Mouse (Mus musculus) forebrain, postnatal 0 days (tissue): ENCODE results near the gene Ankrd12. TPM values are rescaled to one million over a fixed set of nuclear protein-coding genes. Genes with fewer than 3 reads are reported as not detected.

ENCODE experiments used
- ATAC-seq: fragments of 200-750 bp; cut with Nextera tagmentation; 2 replicates; pipeline ENCODE4 v1.8.0; 2017; ENCODE audit warnings: mild to moderate bottlenecking, moderate library complexity
- DNase-seq: peaks from one replicate; pipeline ENCODE4 v3.0.0-alpha.2; 2015
- H3K27ac ChIP-seq: fragments of 300-500 bp; sonication (generic); 2 replicates; pipeline ENCODE4 v1.5.1; 2014; ENCODE audit warnings: low read depth, mild to moderate bottlenecking, antibody characterized with exemption, low read length, moderate library complexity, mixed read lengths
- H3K27me3 ChIP-seq: fragments of 300-500 bp; sonication (generic); 2 replicates; pipeline ENCODE4 v1.6.1; 2014; ENCODE audit warnings: mild to moderate bottlenecking, low read length, mixed read lengths; ENCODE audit not compliant: insufficient read depth
- H3K36me3 ChIP-seq: fragments of 300-500 bp; sonication (generic); 2 replicates; pipeline ENCODE4 v1.6.1; 2014; ENCODE audit warnings: mild to moderate bottlenecking, moderate library complexity; ENCODE audit not compliant: insufficient read depth
- H3K4me1 ChIP-seq: fragments of 300-500 bp; sonication (generic); 2 replicates; pipeline ENCODE4 v1.6.1; 2014; ENCODE audit warnings: antibody characterized with exemption; ENCODE audit not compliant: insufficient read depth
- H3K4me2 ChIP-seq: fragments of 300-500 bp; sonication (generic); 2 replicates; pipeline ENCODE4 v1.6.1; 2014; ENCODE audit warnings: low read depth, mild to moderate bottlenecking, moderate library complexity
- H3K4me3 ChIP-seq: fragments of 300-500 bp; sonication (generic); 2 replicates; pipeline ENCODE4 v1.5.1; 2014; ENCODE audit warnings: low read depth, low read length, mixed read lengths
- H3K9ac ChIP-seq: fragments of 300-500 bp; sonication (generic); 2 replicates; pipeline ENCODE4 v1.6.1; 2014; ENCODE audit warnings: mild to moderate bottlenecking
- H3K9me3 ChIP-seq: fragments of 300-500 bp; sonication (generic); 2 replicates; pipeline ENCODE4 v1.6.1; 2016; ENCODE audit warnings: low read length
- CTCF ChIP-seq: sonication (generic); IDR thresholded peaks from 2 replicates; pipeline ENCODE4 v1.5.1; 2016; ENCODE audit warnings: antibody characterized with exemption, control low read depth, low read depth
- WGBS: fragments of 180-500 bp; shearing (Covaris S2); extraction: QIAGEN DNeasy Blood & Tissue Kit; methylation state at CpG from one replicate; pipeline ENCODE4 v1.1.7; 2014; 5-methylcytosine and 5-hydroxymethylcytosine counted together
- polyA plus RNA-seq: library from polyadenylated mRNA; unstranded; fragments of >200 nt; fragmentation: Nextera tagmentation; extraction: Ambion mirVana; gene quantifications from 2 replicates; pipeline ENCODE4 v1.2.1, GENCODE M21; 2015
- total RNA-seq: library from RNA; depleted of rRNA; stranded (reverse); fragments of >200 nt; gene quantifications from 2 replicates; pipeline ENCODE4 v1.2.3, GENCODE M21; 2014

Gene Ankrd12
- total and polyA plus RNA-seq, 2 experiments from 2014 or later, result 74.7 to 207 TPM

- no peaks in the 10 kb centered on the region for H3K4me1 ChIP-seq
- ATAC-seq (no peak), DNase-seq (no peak)
- WGBS, result 84% methylated on average over 1 of the region's 1 CpGs
- no peak overlapping the region for H3K4me3 ChIP-seq
- no peaks in the 10 kb centered on the region for H3K36me3 ChIP-seq
- H3K9me3 ChIP-seq, result no peaks in the 10 kb centered on the region
- H3K27me3 ChIP-seq, result no peaks in the 10 kb centered on the region
- no peak overlapping the region for H3K27ac ChIP-seq
- no peak overlapping the region for H3K9ac ChIP-seq
- no peak overlapping the region for H3K4me2 ChIP-seq
- no peak for TF ChIP-seq CTCF
Measured at GRCm38 (mm10) chr17:65958366-65958765, 118.5 kb downstream of the Ankrd12 start.

- Histone ChIP-seq H3K36me3 (no peaks in the 10 kb centered on the region), H3K4me1 (no peaks in the 10 kb centered on the region), H3K4me3 (no peak overlapping the region), H3K9me3 (no peaks in the 10 kb centered on the region), H3K9ac (no peak overlapping the region), H3K27ac (no peak overlapping the region), H3K27me3 (no peaks in the 10 kb centered on the region), H3K4me2 (no peak overlapping the region)
- DNase-seq, result peak; percentile 30
- TF ChIP-seq CTCF, result no peak
- 45% methylated on average over 8 of the region's 8 CpGs for WGBS
- ATAC-seq, result no peak
Measured at GRCm38 (mm10) chr17:65957782-65958325, 119.0 kb downstream of the Ankrd12 start.

DNA sequence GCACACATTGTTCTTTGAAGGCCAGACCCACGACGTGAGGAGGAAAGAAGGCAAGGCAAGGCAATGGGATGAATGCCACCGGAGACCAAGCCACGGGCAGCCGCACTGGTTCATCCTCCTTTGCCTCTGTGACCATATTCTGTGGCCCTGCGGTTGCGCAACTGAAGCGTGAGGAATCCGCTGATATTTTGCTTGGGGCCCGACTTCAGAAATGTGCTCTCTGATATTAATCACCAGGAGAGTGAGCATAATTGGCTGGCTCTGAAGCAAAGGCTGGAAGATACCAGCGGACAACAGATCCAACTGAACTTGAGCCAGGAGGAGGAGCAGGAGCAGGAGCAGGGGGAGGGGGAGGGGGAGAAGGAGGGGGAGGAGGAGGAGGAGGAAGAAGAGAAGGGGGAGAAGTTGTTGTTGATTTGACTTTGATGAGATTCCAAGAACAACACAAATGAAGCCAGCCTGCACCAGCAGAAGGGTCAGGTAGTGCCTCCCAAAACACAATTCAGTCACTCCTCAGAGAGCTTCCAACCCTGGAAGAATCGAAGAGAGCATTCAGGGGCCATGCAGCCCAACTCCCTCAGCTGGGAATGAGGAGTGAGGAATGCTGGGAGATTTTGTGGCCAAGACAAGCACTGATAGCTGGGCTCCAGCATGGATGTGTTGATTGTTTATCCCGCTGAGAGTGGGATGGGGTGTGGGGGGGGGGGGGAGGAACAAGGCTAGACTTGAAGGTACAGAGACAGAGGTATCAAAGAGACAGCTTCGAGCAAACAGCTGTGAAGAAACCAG lies 119.7 kb downstream of the Ankrd12 start:
- TF ChIP-seq CTCF, result no peak
- Histone ChIP-seq H3K27ac (no peak overlapping the region), H3K27me3 (no peaks in the 10 kb centered on the region), H3K9me3 (no peaks in the 10 kb centered on the region), H3K36me3 (no peaks in the 10 kb centered on the region), H3K4me1 (no peaks in the 10 kb centered on the region), H3K4me3 (no peak overlapping the region), H3K9ac (no peak overlapping the region), H3K4me2 (no peak overlapping the region)
- ATAC-seq, result no peak
- DNase-seq, result no peak
- 69% methylated on average over 14 of the region's 14 CpGs for WGBS

DNA sequence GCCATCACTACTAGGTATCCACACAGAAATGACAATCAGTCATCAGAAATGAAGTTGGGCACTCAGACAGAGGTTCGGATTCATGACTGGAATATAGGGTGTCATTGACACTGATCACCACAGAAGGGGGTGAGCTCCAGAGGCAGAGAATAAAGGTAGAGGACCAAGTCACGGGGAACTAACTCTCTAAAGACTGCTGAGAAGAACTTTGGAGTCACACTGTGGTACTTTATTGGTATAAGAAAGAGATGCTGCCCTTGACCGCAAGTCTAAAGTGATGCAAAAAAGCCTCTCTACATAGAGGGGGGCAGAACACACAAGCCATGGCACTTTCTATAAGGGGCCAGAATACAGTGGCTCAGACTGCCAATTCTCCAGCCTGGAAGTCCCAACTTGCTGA lies 120.7 kb downstream of the Ankrd12 start:
- H3K27me3 ChIP-seq, result no peaks in the 10 kb centered on the region
- no peaks in the 10 kb centered on the region for H3K4me1 ChIP-seq
- no peak overlapping the region for H3K4me3 ChIP-seq
- TF ChIP-seq CTCF, result no peak
- no peaks in the 10 kb centered on the region for H3K9me3 ChIP-seq
- ATAC-seq (no peak), DNase-seq (no peak)
- no peaks in the 10 kb centered on the region for H3K36me3 ChIP-seq
- H3K9ac ChIP-seq, result no peak overlapping the region
- WGBS, result 82% methylated on average over 3 of the region's 3 CpGs
- no peak overlapping the region for H3K4me2 ChIP-seq
- H3K27ac ChIP-seq, result no peak overlapping the region

- Histone ChIP-seq H3K4me3 (no peak overlapping the region), H3K27ac (no peak overlapping the region), H3K27me3 (no peaks in the 10 kb centered on the region), H3K4me2 (no peak overlapping the region), H3K9ac (no peak overlapping the region), H3K9me3 (no peaks in the 10 kb centered on the region), H3K4me1 (no peaks in the 10 kb centered on the region), H3K36me3 (no peaks in the 10 kb centered on the region)
- no peak for TF ChIP-seq CTCF
- DNase-seq (no peak), ATAC-seq (no peak)
- WGBS, result 65% methylated on average over 4 of the region's 4 CpGs
Measured at GRCm38 (mm10) chr17:65953959-65954358, 122.9 kb downstream of the Ankrd12 start.

- peak; percentile 36 for DNase-seq
- TF ChIP-seq CTCF, result peak; percentile 70
- H3K4me1 ChIP-seq, result no peaks in the 10 kb centered on the region
- ATAC-seq, result no peak
- H3K9ac ChIP-seq, result no peak overlapping the region
- H3K27ac ChIP-seq, result no peak overlapping the region
- 88% methylated on average over 5 of the region's 5 CpGs for WGBS
- H3K4me2 ChIP-seq, result no peak overlapping the region
- H3K9me3 ChIP-seq, result no peaks in the 10 kb centered on the region
- peaks cover 5% of the 10 kb centered on the region for H3K36me3 ChIP-seq
- H3K27me3 ChIP-seq, result no peaks in the 10 kb centered on the region
- no peak overlapping the region for H3K4me3 ChIP-seq
Measured at GRCm38 (mm10) chr17:65952083-65952482, 124.8 kb downstream of the Ankrd12 start.

DNA sequence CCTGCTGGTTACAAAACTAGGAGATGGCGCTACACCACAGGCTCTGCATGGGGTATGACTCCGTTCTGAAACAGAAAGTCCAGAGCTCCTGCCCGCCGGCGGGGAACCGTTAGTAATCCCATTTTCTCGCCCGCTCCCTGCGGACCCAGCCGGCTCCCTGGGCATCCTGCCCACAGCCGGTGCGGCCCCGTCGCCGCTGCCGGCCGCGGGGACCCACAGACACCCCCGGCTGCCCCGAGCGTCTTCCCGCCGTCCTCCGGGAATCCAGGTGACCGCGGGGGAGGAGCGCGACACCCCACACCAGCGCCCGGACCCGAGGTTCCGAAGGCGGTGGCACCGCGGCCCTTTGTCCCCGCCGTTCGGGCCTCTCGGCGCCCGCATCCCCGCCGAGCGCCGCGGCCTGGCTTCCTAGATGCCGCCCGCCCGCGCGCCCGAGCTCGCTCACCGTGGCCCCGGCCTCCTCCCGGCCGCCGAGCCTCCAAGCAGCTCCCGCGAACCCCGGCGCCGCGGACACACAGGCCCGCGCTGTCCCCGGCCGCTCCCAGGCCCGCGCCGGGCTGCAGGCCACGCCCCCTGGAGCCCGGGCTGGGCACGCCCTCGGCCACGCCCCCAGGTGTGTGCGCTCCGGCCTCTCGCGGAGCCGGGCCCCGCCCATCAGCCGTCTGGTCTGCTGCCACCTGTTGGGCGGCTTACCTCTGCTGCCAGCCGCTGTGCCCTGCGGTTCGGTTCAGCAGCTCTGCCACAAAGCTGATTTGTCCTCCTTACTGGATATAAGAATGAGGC lies 126.1 kb downstream of the Ankrd12 start, which contains the start of gene Twsg1:
TSS of gene Twsg1 (minus strand) at position 605 of the 783 bp plus-strand sequence.
- peak within 1 kb of the TSS; percentile 51 for H3K4me2 ChIP-seq
- H3K27me3 ChIP-seq, result no peaks in the 10 kb centered on the region
- peak within 1 kb of the TSS; percentile 93 for H3K4me3 ChIP-seq
- no peaks in the 10 kb centered on the region for H3K4me1 ChIP-seq
- H3K9ac ChIP-seq, result peak within 1 kb of the TSS; percentile 98
- peaks cover 14% of the 10 kb centered on the region for H3K36me3 ChIP-seq
- H3K27ac ChIP-seq, result peak within 1 kb of the TSS; percentile 84
- no peaks in the 10 kb centered on the region for H3K9me3 ChIP-seq
- ATAC-seq, result peak; percentile 95
- 5% methylated on average over 84 of the region's 87 CpGs for WGBS
- DNase-seq, result peak; percentile 88
- TF ChIP-seq CTCF, result peak; percentile 65
